Mouse (Mus musculus) adrenal gland, postnatal 14 days (tissue): Measurements from ENCODE around the gene Wdr11. TPM values are rescaled to one million over a fixed set of nuclear protein-coding genes. Genes with fewer than 3 reads are reported as not detected.

Experiments used
- DNase-seq: peaks from one replicate; pipeline ENCODE4 v3.0.0; 2021; ENCODE audit warnings: mixed read lengths
- total RNA-seq: library from RNA; stranded (reverse); gene quantifications from 2 replicates; pipeline ENCODE4 v1.2.3, GENCODE M21; 2021

Gene Wdr11
- total RNA-seq, 1 experiment from 2014 or later, result 41.7 TPM

DNA sequence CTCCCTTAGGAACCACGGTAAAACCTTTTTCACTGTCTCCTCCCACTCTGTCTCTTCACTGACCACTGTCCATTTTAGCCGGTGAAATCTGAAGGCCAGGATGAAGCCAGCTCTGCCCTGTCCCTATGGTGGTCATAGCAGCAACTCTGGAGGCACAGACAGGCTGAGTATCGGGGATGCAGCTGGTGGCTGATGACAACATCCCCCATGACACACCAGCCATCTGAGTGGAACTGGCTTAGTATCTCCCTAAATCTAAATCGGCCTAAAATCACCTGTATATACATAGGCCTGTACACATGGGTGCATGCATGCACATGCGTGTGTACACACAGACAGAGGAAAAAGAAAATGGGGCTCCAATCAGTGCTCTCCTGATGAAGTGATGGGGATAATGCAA, 93.7 kb downstream of the Wdr11 start:
- DNase-seq, result no peak
